Mouse (Mus musculus) adrenal gland, postnatal 14 days (tissue): ENCODE data around the gene Gipc3. TPM values are rescaled to one million over a fixed set of nuclear protein-coding genes. Genes with fewer than 3 reads are reported as not detected.
A peak's percentile ranks its signal among the peaks of the same experiment; 100 is the strongest.

ENCODE experiments used
- DNase-seq: peaks from one replicate; pipeline ENCODE4 v3.0.0; 2021; ENCODE audit warnings: mixed read lengths
- total RNA-seq: library from RNA; stranded (reverse); gene quantifications from 2 replicates; pipeline ENCODE4 v1.2.3, GENCODE M21; 2021

Gene Gipc3
- total RNA-seq, 1 experiment from 2014 or later = 4.6 TPM

GRCm38 (mm10) chr10:81346453-81347067, 3.5 kb upstream of the Gipc3 start:
- peak; percentile 92 for DNase-seq

- no peak for DNase-seq
Measured at GRCm38 (mm10) chr10:81345162-81345534, 2.1 kb upstream of the Gipc3 start.

GRCm38 (mm10) chr10:81344421-81345161, 1.5 kb upstream of the Gipc3 start:
- DNase-seq = peak; percentile 76

- DNase-seq = peak; percentile 89
Measured at GRCm38 (mm10) chr10:81341333-81341949, 1.6 kb downstream of the Gipc3 start.

GRCm38 (mm10) chr10:81340551-81341332, 2.3 kb downstream of the Gipc3 start:
- DNase-seq = no peak

GRCm38 (mm10) chr10:81336558-81336957, 6.5 kb downstream of the Gipc3 start:
- no peak for DNase-seq

GRCm38 (mm10) chr10:81335393-81336340, 7.4 kb downstream of the Gipc3 start:
- no peak for DNase-seq

- no peak for DNase-seq
Measured at GRCm38 (mm10) chr10:81334324-81334723, 8.7 kb downstream of the Gipc3 start.

- no peak for DNase-seq
Measured at GRCm38 (mm10) chr10:81332277-81332676, 10.8 kb downstream of the Gipc3 start.

GRCm38 (mm10) chr10:81330007-81330406, 13.1 kb downstream of the Gipc3 start:
- DNase-seq = no peak

- peak; percentile 62 for DNase-seq
Measured at GRCm38 (mm10) chr10:81329194-81329975, 13.7 kb downstream of the Gipc3 start.

- DNase-seq = peak; percentile 94
Measured at GRCm38 (mm10) chr10:81328386-81328785, 14.7 kb downstream of the Gipc3 start, which contains the start of gene Tbxa2r. TSS of gene Tbxa2r (plus strand) at chr10:81328731.

GRCm38 (mm10) chr10:81327959-81328358, 15.1 kb downstream of the Gipc3 start:
- DNase-seq = no peak

- peak; percentile 73 for DNase-seq
Measured at GRCm38 (mm10) chr10:81326858-81327257, 16.2 kb downstream of the Gipc3 start.

GRCm38 (mm10) chr10:81325781-81326180, 17.3 kb downstream of the Gipc3 start:
- DNase-seq = no peak

- no peak for DNase-seq
Measured at GRCm38 (mm10) chr10:81325176-81325575, 17.9 kb downstream of the Gipc3 start.

- no peak for DNase-seq
Measured at GRCm38 (mm10) chr10:81323791-81324530, 19.1 kb downstream of the Gipc3 start.

- DNase-seq = no peak
Measured at GRCm38 (mm10) chr10:81323141-81323775, 19.8 kb downstream of the Gipc3 start.

- DNase-seq = no peak
Measured at GRCm38 (mm10) chr10:81322444-81322843, 20.6 kb downstream of the Gipc3 start.
